Mouse (Mus musculus) cerebellum, postnatal 4 days (tissue): ENCODE measurements around the gene Dusp8.
A peak's percentile ranks its signal among the peaks of the same experiment; 100 is the strongest.
"Not testable (repeated sequence)": the region's sequence is repeated elsewhere in the genome, so short reads cannot be mapped to it uniquely, and the experiment has no call there.

Experiments
- DNase-seq, 2 experiments: peaks; one replicate each; pipeline ENCODE4 v3.0.0; 2022; ENCODE audit warnings: low spot score in 2 of 2, mixed read lengths in 1 of 2

Gene Dusp8

GRCm38 (mm10) chr7:142095183-142095931 is at the start of gene Dusp8:
Gene Dusp8, minus strand, starts transcription at chr7:142095843.
- peak; percentile 92 to 95 for DNase-seq

GRCm38 (mm10) chr7:142144507-142144906 is 48.9 kb upstream of the Dusp8 start, which contains the start of gene Gm45337:
Gene Gm45337, minus strand, starts transcription at chr7:142144607.
- no peak for DNase-seq

GRCm38 (mm10) chr7:142143506-142144010 is 47.9 kb upstream of the Dusp8 start:
- not testable (repeated sequence) for DNase-seq

GRCm38 (mm10) chr7:142140696-142141095 is 45.1 kb upstream of the Dusp8 start:
- DNase-seq: no peak

GRCm38 (mm10) chr7:142135934-142136333 is 40.3 kb upstream of the Dusp8 start, which contains the start of gene Gm39115:
Gene Gm39115, minus strand, starts transcription at chr7:142136034.
- DNase-seq: not testable (repeated sequence)

- peak in 1 of 2 experiments; percentile 18 for DNase-seq
Observed at GRCm38 (mm10) chr7:142134206-142134995, 38.8 kb upstream of the Dusp8 start.

- no peak for DNase-seq
Observed at GRCm38 (mm10) chr7:142128843-142129242, 33.2 kb upstream of the Dusp8 start.

- DNase-seq: not testable (repeated sequence)
Observed at GRCm38 (mm10) chr7:142120629-142121028, 25.0 kb upstream of the Dusp8 start, which contains the start of gene Gm45618. Gene Gm45618, minus strand, starts transcription at chr7:142120729.

GRCm38 (mm10) chr7:142119632-142120031 is 24.0 kb upstream of the Dusp8 start:
- peak in 1 of 2 experiments; percentile 10 for DNase-seq

GRCm38 (mm10) chr7:142104747-142105146 is 9.1 kb upstream of the Dusp8 start:
- no peak for DNase-seq

- DNase-seq: peak; percentile 71 to 78
Observed at GRCm38 (mm10) chr7:142097776-142098175, 2.1 kb upstream of the Dusp8 start.

- DNase-seq: no peak
Observed at GRCm38 (mm10) chr7:142096701-142097100, 1.1 kb upstream of the Dusp8 start.

GRCm38 (mm10) chr7:142094301-142095143 is 1.1 kb downstream of the Dusp8 start:
- DNase-seq: peak in 1 of 2 experiments; percentile 42

GRCm38 (mm10) chr7:142093696-142094240 is 1.9 kb downstream of the Dusp8 start:
- DNase-seq: no peak

GRCm38 (mm10) chr7:142092991-142093390 is 2.7 kb downstream of the Dusp8 start:
- DNase-seq: no peak

GRCm38 (mm10) chr7:142091848-142092247 is 3.8 kb downstream of the Dusp8 start:
- no peak for DNase-seq

GRCm38 (mm10) chr7:142089648-142090447 is 5.8 kb downstream of the Dusp8 start:
- no peak for DNase-seq

GRCm38 (mm10) chr7:142088886-142089285 is 6.8 kb downstream of the Dusp8 start:
- no peak for DNase-seq

GRCm38 (mm10) chr7:142087069-142087652 is 8.5 kb downstream of the Dusp8 start:
- DNase-seq: no peak
